Mouse (Mus musculus): Measurements from ENCODE around the gene Ccdc138. TPM values are rescaled to one million over a fixed set of nuclear protein-coding genes. Genes with fewer than 3 reads are reported as not detected.

Ccdc138 gene
- total and polyA plus RNA-seq, 2 experiments from 2014 or later, result 1.9 to 2.8 TPM

GRCm38 (mm10) chr10:58554693-58555387 is 57.1 kb downstream of the Ccdc138 start:
- ATAC-seq (ENCODE audit: insufficient read depth, low read depth), result no peak
- WGBS, result 83% methylated on average over 8 of the region's 8 CpGs
- H3K4me1 ChIP-seq (ENCODE audit: control insufficient read depth, insufficient read depth), result no peaks in the 10 kb centered on the region
- no peak overlapping the region for H3K4me2 ChIP-seq (ENCODE audit: low read depth, low read length)
- H3K4me3 ChIP-seq (ENCODE audit: low read depth, low read length), result no peak overlapping the region
- DNase-seq (ENCODE audit: low spot score), result no peak
- no peaks in the 10 kb centered on the region for H3K9me3 ChIP-seq (replicated peaks; ENCODE audit: control insufficient read depth, low read length)
- no peak overlapping the region for H3K9ac ChIP-seq (replicated peaks; ENCODE audit: low read depth, low read length)
- H3K36me3 ChIP-seq (replicated peaks; ENCODE audit: control insufficient read depth, insufficient read depth, low read length), result no peaks in the 10 kb centered on the region
- H3K27ac ChIP-seq (ENCODE audit: low read depth), result no peak overlapping the region
- no peaks in the 10 kb centered on the region for H3K27me3 ChIP-seq (ENCODE audit: control insufficient read depth, insufficient read depth, low read length)
- TF ChIP-seq CTCF (IDR thresholded peaks at IDR 0.05; ENCODE audit: low read depth), result no peak
- TF ChIP-seq EP300 (IDR thresholded peaks at IDR 0.05; ENCODE audit: low read depth), result no peak

GRCm38 (mm10) chr10:58559098-58559497 is 61.4 kb downstream of the Ccdc138 start:
- Histone ChIP-seq H3K4me2 (ENCODE audit: low read depth, low read length) (no peak overlapping the region), H3K4me1 (ENCODE audit: control insufficient read depth, insufficient read depth) (no peaks in the 10 kb centered on the region), H3K9me3 (replicated peaks; ENCODE audit: control insufficient read depth, low read length) (no peaks in the 10 kb centered on the region), H3K27me3 (ENCODE audit: control insufficient read depth, insufficient read depth, low read length) (no peaks in the 10 kb centered on the region), H3K27ac (ENCODE audit: low read depth) (no peak overlapping the region), H3K4me3 (ENCODE audit: low read depth, low read length) (no peak overlapping the region), H3K36me3 (replicated peaks; ENCODE audit: control insufficient read depth, insufficient read depth, low read length) (no peaks in the 10 kb centered on the region), H3K9ac (replicated peaks; ENCODE audit: low read depth, low read length) (no peak overlapping the region)
- ATAC-seq (ENCODE audit: insufficient read depth, low read depth), result peak; percentile 51; the same call in 1 of the 2 replicates
- peak; percentile 13 for DNase-seq (ENCODE audit: low spot score)
- WGBS, result 26% methylated on average over 7 of the region's 7 CpGs
- TF ChIP-seq EP300 (IDR thresholded peaks at IDR 0.05; ENCODE audit: low read depth) (no peak), CTCF (IDR thresholded peaks at IDR 0.05; ENCODE audit: low read depth) (peak; percentile 52)

GRCm38 (mm10) chr10:58559901-58560300 is 62.2 kb downstream of the Ccdc138 start:
- DNase-seq (ENCODE audit: low spot score) (peak; percentile 69), ATAC-seq (ENCODE audit: insufficient read depth, low read depth) (no peak)
- TF ChIP-seq EP300 (IDR thresholded peaks at IDR 0.05; ENCODE audit: low read depth) (no peak), CTCF (IDR thresholded peaks at IDR 0.05; ENCODE audit: low read depth) (peak; percentile 76)
- no peak overlapping the region for H3K4me3 ChIP-seq (ENCODE audit: low read depth, low read length)
- no peaks in the 10 kb centered on the region for H3K27me3 ChIP-seq (ENCODE audit: control insufficient read depth, insufficient read depth, low read length)
- no peak overlapping the region for H3K9ac ChIP-seq (replicated peaks; ENCODE audit: low read depth, low read length)
- no peak overlapping the region for H3K4me2 ChIP-seq (ENCODE audit: low read depth, low read length)
- WGBS, result 12% methylated on average over 3 of the region's 3 CpGs
- no peaks in the 10 kb centered on the region for H3K4me1 ChIP-seq (ENCODE audit: control insufficient read depth, insufficient read depth)
- H3K9me3 ChIP-seq (replicated peaks; ENCODE audit: control insufficient read depth, low read length), result no peaks in the 10 kb centered on the region
- H3K27ac ChIP-seq (ENCODE audit: low read depth), result no peak overlapping the region
- H3K36me3 ChIP-seq (replicated peaks; ENCODE audit: control insufficient read depth, insufficient read depth, low read length), result no peaks in the 10 kb centered on the region

GRCm38 (mm10) chr10:58560521-58560920 is 62.8 kb downstream of the Ccdc138 start:
- H3K27me3 ChIP-seq (ENCODE audit: control insufficient read depth, insufficient read depth, low read length), result no peaks in the 10 kb centered on the region
- H3K4me2 ChIP-seq (ENCODE audit: low read depth, low read length), result no peak overlapping the region
- H3K27ac ChIP-seq (ENCODE audit: low read depth), result no peak overlapping the region
- TF ChIP-seq CTCF (IDR thresholded peaks at IDR 0.05; ENCODE audit: low read depth) (no peak), EP300 (IDR thresholded peaks at IDR 0.05; ENCODE audit: low read depth) (no peak)
- WGBS, result 88% methylated on average over 6 of the region's 6 CpGs
- H3K9me3 ChIP-seq (replicated peaks; ENCODE audit: control insufficient read depth, low read length), result no peaks in the 10 kb centered on the region
- ATAC-seq (ENCODE audit: insufficient read depth, low read depth) (no peak), DNase-seq (ENCODE audit: low spot score) (no peak)
- no peaks in the 10 kb centered on the region for H3K36me3 ChIP-seq (replicated peaks; ENCODE audit: control insufficient read depth, insufficient read depth, low read length)
- no peak overlapping the region for H3K4me3 ChIP-seq (ENCODE audit: low read depth, low read length)
- no peak overlapping the region for H3K9ac ChIP-seq (replicated peaks; ENCODE audit: low read depth, low read length)
- no peaks in the 10 kb centered on the region for H3K4me1 ChIP-seq (ENCODE audit: control insufficient read depth, insufficient read depth)

- TF ChIP-seq CTCF (IDR thresholded peaks at IDR 0.05; ENCODE audit: low read depth) (no peak), EP300 (IDR thresholded peaks at IDR 0.05; ENCODE audit: low read depth) (no peak)
- H3K27ac ChIP-seq (ENCODE audit: low read depth), result no peak overlapping the region
- 61% methylated on average over 5 of the region's 5 CpGs for WGBS
- ATAC-seq (ENCODE audit: insufficient read depth, low read depth), result no peak
- no peak overlapping the region for H3K4me2 ChIP-seq (ENCODE audit: low read depth, low read length)
- H3K4me1 ChIP-seq (ENCODE audit: control insufficient read depth, insufficient read depth), result no peaks in the 10 kb centered on the region
- DNase-seq (ENCODE audit: low spot score), result no peak
- no peaks in the 10 kb centered on the region for H3K27me3 ChIP-seq (ENCODE audit: control insufficient read depth, insufficient read depth, low read length)
- no peak overlapping the region for H3K9ac ChIP-seq (replicated peaks; ENCODE audit: low read depth, low read length)
- no peaks in the 10 kb centered on the region for H3K9me3 ChIP-seq (replicated peaks; ENCODE audit: control insufficient read depth, low read length)
- H3K36me3 ChIP-seq (replicated peaks; ENCODE audit: control insufficient read depth, insufficient read depth, low read length), result no peaks in the 10 kb centered on the region
- no peak overlapping the region for H3K4me3 ChIP-seq (ENCODE audit: low read depth, low read length)
These were observed 87.9 kb downstream of the Ccdc138 start for GRCm38 (mm10) chr10:58585427-58586223.

Data from heart, postnatal 0 days (tissue).